Mouse (Mus musculus): ENCODE results near the gene Srxn1. TPM values are rescaled to one million over a fixed set of nuclear protein-coding genes. Genes with fewer than 3 reads are reported as not detected.

Srxn1 gene
- polyA plus RNA-seq, 1 experiment from 2014 or later = 13.6 TPM

- 89% methylated on average over 1 of the region's 1 CpGs for WGBS
- H3K9me3 ChIP-seq (ENCODE audit: control insufficient read depth, low read length) = no peaks in the 10 kb centered on the region
- no peak overlapping the region for H3K27ac ChIP-seq (ENCODE audit: low read length)
- no peak overlapping the region for H3K9ac ChIP-seq (replicated peaks; ENCODE audit: low read depth, low read length)
- no peak overlapping the region for H3K4me3 ChIP-seq (replicated peaks; ENCODE audit: low read length)
- no peak for ATAC-seq
- H3K4me1 ChIP-seq (replicated peaks; ENCODE audit: control insufficient read depth, insufficient read depth, low read length) = no peaks in the 10 kb centered on the region
- H3K4me2 ChIP-seq (ENCODE audit: low read length) = no peak overlapping the region
- no peaks in the 10 kb centered on the region for H3K36me3 ChIP-seq (ENCODE audit: control insufficient read depth, insufficient read depth)
- no peaks in the 10 kb centered on the region for H3K27me3 ChIP-seq (replicated peaks; ENCODE audit: control insufficient read depth, insufficient read depth, low read length)
Measured at GRCm38 (mm10) chr2:152159487-152159886, 54.2 kb downstream of the Srxn1 start.

Other genes starting within 250 kb of the Srxn1 start
- 0.10 and 0.14 TPM in 2 replicates for gene Angpt4, start 194.3 kb upstream of the Srxn1 start, polyA plus RNA-seq (2015; fragmentation: Nextera tagmentation; extraction: Ambion mirVana)
- gene Fam110a, start 125.3 kb upstream of the Srxn1 start, polyA plus RNA-seq (2015; fragmentation: Nextera tagmentation; extraction: Ambion mirVana) = 66.5 and 69.2 TPM in 2 replicates
- gene Slc52a3, start 109.0 kb upstream of the Srxn1 start, polyA plus RNA-seq (2015; fragmentation: Nextera tagmentation; extraction: Ambion mirVana) = 1.5 and 1.9 TPM in 2 replicates
- 16.9 and 17.2 TPM in 2 replicates for gene Scrt2, start 24.0 kb upstream of the Srxn1 start, polyA plus RNA-seq (2015; fragmentation: Nextera tagmentation; extraction: Ambion mirVana)
- 1.3 and 1.5 TPM in 2 replicates for gene Tcf15, start 38.0 kb downstream of the Srxn1 start, polyA plus RNA-seq (2015; fragmentation: Nextera tagmentation; extraction: Ambion mirVana)
- 123 and 137 TPM in 2 replicates for gene Csnk2a1, start 121.3 kb downstream of the Srxn1 start, polyA plus RNA-seq (2015; fragmentation: Nextera tagmentation; extraction: Ambion mirVana)
- gene Tbc1d20, start 188.3 kb downstream of the Srxn1 start, polyA plus RNA-seq (2015; fragmentation: Nextera tagmentation; extraction: Ambion mirVana) = 36.0 and 37.7 TPM in 2 replicates
- 104 and 111 TPM in 2 replicates for gene Rbck1, start 227.1 kb downstream of the Srxn1 start, polyA plus RNA-seq (2015; fragmentation: Nextera tagmentation; extraction: Ambion mirVana)
- gene Trib3, start 238.5 kb downstream of the Srxn1 start, polyA plus RNA-seq (2015; fragmentation: Nextera tagmentation; extraction: Ambion mirVana) = 0.78 and 1.9 TPM in 2 replicates